Comparison of ENCODE assay signal across 9 mouse cellular contexts in genomic region chr7:71533109-71533508, GRCm38 (mm10).
DNase-seq lines count a peak whose midpoint lies in the region; ATAC-seq lines count a peak whose summit lies in the region.
"Had no signal": no experiment of that assay in that cellular context is flagged by ENCODE, and none has a peak within 500 bp of the region (broad histone marks: within the 10 kb centered on the region; RNA-seq: fewer than 3 reads in every experiment).

No protein-coding gene starts in this region.

- no peaks in the 10 kb centered on the region for H3K36me3 ChIP-seq in heart, embryonic 12.5 days
- H3K36me3 ChIP-seq in neural tube, embryonic 13.5 days, result no peaks in the 10 kb centered on the region
- no peaks in the 10 kb centered on the region for H3K36me3 ChIP-seq in stomach, embryonic 16.5 days (ENCODE audit: control insufficient read depth, insufficient read depth, low read length)

- no peak overlapping the region for H3K4me2 ChIP-seq in heart, embryonic 12.5 days
- H3K4me2 ChIP-seq in neural tube, embryonic 13.5 days, result no peak overlapping the region
- no peak overlapping the region for H3K4me2 ChIP-seq in stomach, embryonic 16.5 days (ENCODE audit: low read depth, low read length)

- whole genome bisulfite sequencing in heart, embryonic 12.5 days, result 20% methylated on average over 5 of the region's 5 CpGs
- 22% methylated on average over 5 of the region's 5 CpGs for WGBS in neural tube, embryonic 13.5 days
- WGBS in stomach, embryonic 16.5 days, result 26% methylated on average over 5 of the region's 5 CpGs

- no peak for ATAC-seq in heart, embryonic 12.5 days (ENCODE audit: insufficient number of reproducible peaks, low FRiP score)
- ATAC-seq in neural tube, embryonic 13.5 days (ENCODE audit: low read depth), result peak; percentile 74
- ATAC-seq in stomach, embryonic 16.5 days (ENCODE audit: insufficient read depth, low FRiP score), result peak; percentile 44; the same call in 1 of the 2 replicates

- no peaks in the 10 kb centered on the region for H3K9me3 ChIP-seq in heart, embryonic 12.5 days (replicated peaks)
- H3K9me3 ChIP-seq in neural tube, embryonic 13.5 days, result no peaks in the 10 kb centered on the region
- no peaks in the 10 kb centered on the region for H3K9me3 ChIP-seq in stomach, embryonic 16.5 days (replicated peaks; ENCODE audit: control insufficient read depth, low read length)

- no peak overlapping the region for H3K27ac ChIP-seq in heart, embryonic 12.5 days (ENCODE audit: poor library complexity, severe bottlenecking)
- H3K27ac ChIP-seq in neural tube, embryonic 13.5 days (replicated peaks), result 0 out of 2 replicates have a peak overlapping the region, but pooled peaks have one; percentile 7
- H3K27ac ChIP-seq in stomach, embryonic 16.5 days (ENCODE audit: low read length), result no peak overlapping the region
- H3K27ac ChIP-seq: heart, adult 2 months had no signal

- peak; percentile 17 to 22 for DNase-seq in heart, postnatal 10 days
- no peak for DNase-seq in neural tube, embryonic 10.5 days (ENCODE audit: extremely low spot score, low spot score)
- DNase-seq in kidney, postnatal 10 days, result peak; percentile 66
- DNase-seq in urinary bladder, postnatal 36 days (ENCODE audit: low spot score in 2 of 2), result no peak
- DNase-seq in layer of hippocampus, postnatal 25 days (ENCODE audit: extremely low spot score in 1 of 2, low spot score in 1 of 2), result no peak
- DNase-seq: heart, adult 2 months had no signal

- H3K4me3 ChIP-seq in heart, embryonic 12.5 days, result no peak overlapping the region
- no peak overlapping the region for H3K4me3 ChIP-seq in neural tube, embryonic 13.5 days
- H3K4me3 ChIP-seq in stomach, embryonic 16.5 days (replicated peaks; ENCODE audit: low read length), result no peak overlapping the region
- H3K4me3 ChIP-seq: heart, adult 2 months had no signal

- H3K4me1 ChIP-seq in heart, embryonic 12.5 days (replicated peaks), result peaks cover 16% of the 10 kb centered on the region
- H3K4me1 ChIP-seq in neural tube, embryonic 13.5 days (replicated peaks), result peaks cover 17% of the 10 kb centered on the region
- H3K4me1 ChIP-seq in stomach, embryonic 16.5 days (ENCODE audit: control insufficient read depth, insufficient read depth, low read length), result no peaks in the 10 kb centered on the region

- no peak overlapping the region for H3K9ac ChIP-seq in heart, embryonic 12.5 days
- no peak overlapping the region for H3K9ac ChIP-seq in neural tube, embryonic 13.5 days
- no peak overlapping the region for H3K9ac ChIP-seq in stomach, embryonic 16.5 days (ENCODE audit: low read length)

- no peaks in the 10 kb centered on the region for H3K27me3 ChIP-seq in heart, embryonic 12.5 days (replicated peaks)
- H3K27me3 ChIP-seq in neural tube, embryonic 13.5 days, result no peaks in the 10 kb centered on the region
- no peaks in the 10 kb centered on the region for H3K27me3 ChIP-seq in stomach, embryonic 16.5 days (ENCODE audit: control insufficient read depth, insufficient read depth, low read length)

- intact Hi-C loops in heart, postnatal 10 days (cut with DNase I), result no loop called here

Comparison
In these comparisons a context has a peak if more than half of its experiments do, and no peak if none do; other contexts are left out.
1. DNase-seq: peak in heart, postnatal 10 days (2 of 2) and kidney, postnatal 10 days (single experiment); none in neural tube, embryonic 10.5 days (single experiment), urinary bladder, postnatal 36 days (0 of 2) and layer of hippocampus, postnatal 25 days (0 of 2).